Mouse (Mus musculus): Measurements from ENCODE around the gene Them7. TPM values are rescaled to one million over a fixed set of nuclear protein-coding genes. Genes with fewer than 3 reads are reported as not detected.

Gene Them7
- polyA plus RNA-seq, 1 experiment from 2014 or later: 0.17 TPM

DNA sequence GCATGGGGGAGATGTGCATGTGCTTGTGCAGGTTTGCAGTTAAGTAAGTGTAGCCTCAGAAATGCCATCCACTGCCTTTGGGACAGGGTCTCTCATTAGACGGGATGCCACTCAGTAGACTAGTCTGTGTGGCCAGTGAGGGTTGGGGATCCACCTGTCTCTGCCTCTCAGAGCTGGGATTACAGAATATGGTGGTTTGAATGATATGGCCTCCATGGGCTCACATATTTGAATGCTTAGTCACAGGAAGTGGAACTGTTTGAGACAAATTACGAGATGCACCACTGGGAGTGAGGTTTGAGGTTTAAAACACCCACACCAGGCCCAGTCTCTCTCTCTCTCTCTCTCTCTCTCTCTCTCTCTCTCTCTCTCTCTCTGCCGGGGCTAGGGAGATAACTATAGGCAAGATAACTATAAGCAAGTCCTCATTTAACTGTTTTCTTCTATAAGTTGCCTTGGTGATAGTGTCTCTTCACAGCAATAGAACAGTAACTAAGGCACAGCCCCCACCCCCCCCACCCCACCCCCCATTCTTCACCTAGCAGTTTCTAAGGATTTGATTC is 156.7 kb downstream of the Them7 start:
- 80% methylated on average over 3 of the region's 3 CpGs for WGBS
- ATAC-seq (ENCODE audit: insufficient number of reproducible peaks, insufficient read depth, low FRiP score, low TSS enrichment): no peak
- no peaks in the 10 kb centered on the region for H3K4me1 ChIP-seq

GRCm38 (mm10) chr2:105383063-105383462 is 158.9 kb downstream of the Them7 start:
- Histone ChIP-seq H3K4me3 (no peak overlapping the region), H3K9me3 (no peaks in the 10 kb centered on the region), H3K27me3 (no peaks in the 10 kb centered on the region), H3K27ac (no peak overlapping the region), H3K4me2 (replicated peaks) (no peak overlapping the region), H3K4me1 (no peaks in the 10 kb centered on the region), H3K36me3 (peaks cover 40% of the 10 kb centered on the region), H3K9ac (no peak overlapping the region)
- no peak for ATAC-seq (ENCODE audit: insufficient number of reproducible peaks, insufficient read depth, low FRiP score, low TSS enrichment)
- WGBS: 88% methylated on average over 8 of the region's 8 CpGs

More for the DNA sequence above, 156.7 kb downstream of the Them7 start:
- H3K9ac ChIP-seq: no peak overlapping the region
- no peak overlapping the region for H3K4me2 ChIP-seq (replicated peaks)
- no peaks in the 10 kb centered on the region for H3K9me3 ChIP-seq
- no peaks in the 10 kb centered on the region for H3K27me3 ChIP-seq
- no peak overlapping the region for H3K27ac ChIP-seq
- peaks cover 19% of the 10 kb centered on the region for H3K36me3 ChIP-seq
- H3K4me3 ChIP-seq: no peak overlapping the region

DNA sequence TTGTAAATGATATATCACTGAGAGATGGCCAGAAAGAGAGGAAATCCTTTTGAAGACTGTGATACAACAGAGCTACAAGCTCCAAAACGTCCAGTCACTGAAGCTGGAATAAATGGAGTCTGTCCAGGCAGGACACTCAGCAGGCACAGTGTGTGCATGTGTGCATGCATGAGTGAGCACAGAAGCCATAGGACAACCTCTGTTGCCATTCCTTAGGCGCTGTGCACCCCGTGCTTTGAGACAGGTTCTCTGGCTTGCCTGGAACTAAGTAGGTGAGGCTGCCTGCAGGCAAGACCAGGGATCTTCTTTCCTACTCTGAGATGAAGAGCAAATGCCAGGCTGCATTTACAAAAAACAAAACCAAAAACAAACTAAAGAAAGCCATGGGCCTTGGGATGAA is 160.9 kb downstream of the Them7 start:
- ATAC-seq (ENCODE audit: insufficient number of reproducible peaks, insufficient read depth, low FRiP score, low TSS enrichment): no peak
- Histone ChIP-seq H3K4me2 (replicated peaks) (no peak overlapping the region), H3K9me3 (no peaks in the 10 kb centered on the region), H3K36me3 (peaks cover 57% of the 10 kb centered on the region), H3K27ac (no peak overlapping the region), H3K27me3 (no peaks in the 10 kb centered on the region), H3K9ac (no peak overlapping the region), H3K4me1 (no peaks in the 10 kb centered on the region), H3K4me3 (no peak overlapping the region)
- 83% methylated on average over 3 of the region's 3 CpGs for WGBS

- Histone ChIP-seq H3K36me3 (peaks cover 71% of the 10 kb centered on the region), H3K27me3 (no peaks in the 10 kb centered on the region), H3K9ac (no peak overlapping the region), H3K27ac (no peak overlapping the region), H3K4me3 (no peak overlapping the region), H3K9me3 (no peaks in the 10 kb centered on the region), H3K4me1 (no peaks in the 10 kb centered on the region), H3K4me2 (replicated peaks) (no peak overlapping the region)
- no peak for ATAC-seq (ENCODE audit: insufficient number of reproducible peaks, insufficient read depth, low FRiP score, low TSS enrichment)
- 90% methylated on average over 4 of the region's 4 CpGs for WGBS
These were observed 162.3 kb downstream of the Them7 start for GRCm38 (mm10) chr2:105386418-105386817.

- H3K27ac ChIP-seq: no peak overlapping the region
- no peaks in the 10 kb centered on the region for H3K9me3 ChIP-seq
- H3K27me3 ChIP-seq: no peaks in the 10 kb centered on the region
- H3K4me1 ChIP-seq: no peaks in the 10 kb centered on the region
- no peak for ATAC-seq (ENCODE audit: insufficient number of reproducible peaks, insufficient read depth, low FRiP score, low TSS enrichment)
- H3K4me3 ChIP-seq: no peak overlapping the region
- H3K36me3 ChIP-seq: peaks cover 89% of the 10 kb centered on the region
- no peak overlapping the region for H3K4me2 ChIP-seq (replicated peaks)
- no peak overlapping the region for H3K9ac ChIP-seq
- WGBS: 90% methylated on average over 17 of the region's 17 CpGs
These were observed 165.1 kb downstream of the Them7 start for GRCm38 (mm10) chr2:105389007-105389890.

GRCm38 (mm10) chr2:105390653-105391413 is 166.7 kb downstream of the Them7 start:
- no peak overlapping the region for H3K4me3 ChIP-seq
- 0 out of 2 replicates have a peak, but pooled peaks cover 4% of the 10 kb centered on the region for H3K4me1 ChIP-seq
- H3K4me2 ChIP-seq (replicated peaks): no peak overlapping the region
- peaks cover 80% of the 10 kb centered on the region for H3K36me3 ChIP-seq
- H3K27ac ChIP-seq: no peak overlapping the region
- no peak for ATAC-seq (ENCODE audit: insufficient number of reproducible peaks, insufficient read depth, low FRiP score, low TSS enrichment)
- H3K9ac ChIP-seq: no peak overlapping the region
- H3K9me3 ChIP-seq: no peaks in the 10 kb centered on the region
- 84% methylated on average over 6 of the region's 6 CpGs for WGBS
- H3K27me3 ChIP-seq: no peaks in the 10 kb centered on the region

DNA sequence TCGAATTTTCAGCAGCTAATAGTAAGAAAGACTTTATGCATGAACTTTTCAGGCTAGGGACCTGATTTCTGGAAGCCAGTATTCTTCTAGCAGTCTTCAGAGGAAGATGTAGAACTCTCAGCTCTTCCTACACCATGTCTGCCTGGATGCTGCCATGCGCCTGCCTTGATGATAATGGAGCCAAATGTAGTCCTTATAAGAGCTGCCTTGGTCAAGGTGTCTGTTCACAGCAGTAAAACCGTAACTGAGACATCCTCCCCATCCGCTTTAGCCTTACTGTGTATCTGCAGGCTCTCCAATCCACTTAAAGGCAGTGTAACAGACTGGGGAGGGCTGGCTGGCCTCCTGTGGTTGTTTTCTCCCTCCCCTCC is 167.3 kb downstream of the Them7 start:
- H3K27ac ChIP-seq: no peak overlapping the region
- WGBS: 88% methylated on average over 4 of the region's 4 CpGs
- peaks cover 6% of the 10 kb centered on the region for H3K4me1 ChIP-seq
- no peak overlapping the region for H3K4me2 ChIP-seq (replicated peaks)
- ATAC-seq (ENCODE audit: insufficient number of reproducible peaks, insufficient read depth, low FRiP score, low TSS enrichment): no peak
- no peaks in the 10 kb centered on the region for H3K9me3 ChIP-seq
- H3K27me3 ChIP-seq: no peaks in the 10 kb centered on the region
- no peak overlapping the region for H3K4me3 ChIP-seq
- peaks cover 75% of the 10 kb centered on the region for H3K36me3 ChIP-seq
- no peak overlapping the region for H3K9ac ChIP-seq

- H3K4me1 ChIP-seq: peaks cover 17% of the 10 kb centered on the region
- H3K4me2 ChIP-seq (replicated peaks): no peak overlapping the region
- 69% methylated on average over 2 of the region's 2 CpGs for WGBS
- no peaks in the 10 kb centered on the region for H3K9me3 ChIP-seq
- H3K9ac ChIP-seq: no peak overlapping the region
- no peak for ATAC-seq (ENCODE audit: insufficient number of reproducible peaks, insufficient read depth, low FRiP score, low TSS enrichment)
- no peak overlapping the region for H3K27ac ChIP-seq
- H3K36me3 ChIP-seq: peaks cover 64% of the 10 kb centered on the region
- no peak overlapping the region for H3K4me3 ChIP-seq
- H3K27me3 ChIP-seq: no peaks in the 10 kb centered on the region
These were observed 168.4 kb downstream of the Them7 start for GRCm38 (mm10) chr2:105392514-105392913.

- no peak overlapping the region for H3K4me2 ChIP-seq (replicated peaks)
- H3K4me3 ChIP-seq: no peak overlapping the region
- peaks cover 46% of the 10 kb centered on the region for H3K36me3 ChIP-seq
- H3K9me3 ChIP-seq: no peaks in the 10 kb centered on the region
- no peaks in the 10 kb centered on the region for H3K27me3 ChIP-seq
- H3K9ac ChIP-seq: no peak overlapping the region
- H3K4me1 ChIP-seq: peaks cover 23% of the 10 kb centered on the region
- WGBS: 91% methylated on average over 4 of the region's 4 CpGs
- no peak for ATAC-seq (ENCODE audit: insufficient number of reproducible peaks, insufficient read depth, low FRiP score, low TSS enrichment)
- no peak overlapping the region for H3K27ac ChIP-seq
These were observed 170.3 kb downstream of the Them7 start for GRCm38 (mm10) chr2:105394375-105394774.

- ATAC-seq (ENCODE audit: insufficient number of reproducible peaks, insufficient read depth, low FRiP score, low TSS enrichment): no peak
- 94% methylated on average over 9 of the region's 9 CpGs for WGBS
- peaks cover 32% of the 10 kb centered on the region for H3K36me3 ChIP-seq
These were observed 171.9 kb downstream of the Them7 start for GRCm38 (mm10) chr2:105396066-105396465.

DNA sequence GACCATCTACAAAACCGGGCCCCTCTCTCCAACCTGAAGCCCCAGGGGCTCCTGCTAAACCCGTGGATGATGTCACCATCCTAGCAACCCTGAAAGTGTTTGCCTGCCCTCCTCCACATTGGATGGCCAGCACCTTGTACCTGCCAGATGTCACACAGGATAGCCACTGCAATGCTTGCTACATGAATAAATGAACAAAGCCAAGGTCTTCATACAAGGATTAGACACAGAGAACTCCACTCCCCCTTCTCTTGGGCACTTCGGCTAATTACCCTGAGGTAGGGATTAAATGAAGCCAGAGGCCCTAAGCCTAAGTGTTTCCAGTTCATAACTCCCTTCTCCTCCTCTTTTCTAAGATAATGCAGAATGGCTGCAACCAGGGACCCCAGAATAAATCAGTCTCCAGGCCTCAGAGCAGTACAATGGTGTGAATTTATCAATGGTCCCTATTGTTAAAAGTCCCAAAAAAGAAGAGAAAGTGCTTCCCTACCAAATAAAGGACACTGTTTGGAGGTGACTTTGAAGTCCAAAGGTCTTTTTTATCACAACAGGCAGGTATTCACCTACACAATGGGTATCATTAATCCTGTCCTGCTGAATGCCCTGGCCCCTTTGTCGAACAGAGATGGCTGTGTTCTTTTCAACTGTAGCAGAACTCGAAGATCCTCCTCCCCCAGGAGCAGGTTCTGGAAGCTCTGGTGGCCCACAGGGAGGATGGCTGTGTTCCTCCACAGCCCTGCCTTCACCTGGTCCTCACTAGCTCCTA is 173.5 kb downstream of the Them7 start:
- Histone ChIP-seq H3K4me3 (peak overlapping the region; percentile 68), H3K27ac (peak overlapping the region; percentile 98; the same call in 1 of the 2 replicates), H3K4me1 (peaks cover 23% of the 10 kb centered on the region), H3K9ac (peak overlapping the region; percentile 86), H3K27me3 (no peaks in the 10 kb centered on the region), H3K9me3 (no peaks in the 10 kb centered on the region), H3K36me3 (peaks cover 17% of the 10 kb centered on the region), H3K4me2 (replicated peaks) (peak overlapping the region; percentile 72)
- WGBS: 27% methylated on average over 5 of the region's 5 CpGs
- ATAC-seq (ENCODE audit: insufficient number of reproducible peaks, insufficient read depth, low FRiP score, low TSS enrichment): no peak

More at GRCm38 (mm10) chr2:105396066-105396465, 171.9 kb downstream of the Them7 start:
- Histone ChIP-seq H3K4me2 (replicated peaks) (no peak overlapping the region), H3K27ac (no peak overlapping the region), H3K27me3 (no peaks in the 10 kb centered on the region), H3K4me3 (no peak overlapping the region), H3K9ac (no peak overlapping the region), H3K4me1 (peaks cover 23% of the 10 kb centered on the region), H3K9me3 (no peaks in the 10 kb centered on the region)

Data from embryonic facial prominence, embryonic 12.5 days (tissue).